Mouse (Mus musculus) frontal cortex, postnatal 36 days (tissue): ENCODE data around the gene Gtf2h3.
A peak's percentile ranks its signal among the peaks of the same experiment; 100 is the strongest.

Experiments used
- DNase-seq, 2 experiments: peaks; one replicate each; pipeline ENCODE4 v3.0.0; 2022; ENCODE audit warnings: low spot score in 2 of 2

Gene Gtf2h3

DNA sequence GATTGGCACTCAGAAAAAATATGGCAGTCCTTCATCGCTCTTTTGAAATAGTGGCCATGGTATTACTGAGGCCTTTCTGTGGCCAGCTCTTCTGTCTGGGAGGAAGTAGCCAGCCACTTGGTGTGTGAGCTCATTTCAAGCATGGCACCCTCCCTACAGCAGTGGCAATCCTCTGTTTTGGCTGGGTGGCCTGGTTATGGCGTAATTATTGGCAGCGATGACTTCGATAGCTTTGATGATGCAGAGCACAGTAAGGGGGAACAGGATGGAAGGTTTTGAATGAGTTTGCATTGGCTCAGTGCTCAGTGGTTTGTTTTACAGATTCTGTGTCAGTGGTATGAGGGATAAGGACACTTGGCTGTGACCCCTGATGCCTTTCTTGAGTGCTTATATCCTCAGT is 57.8 kb downstream of the Gtf2h3 start:
- no peak for DNase-seq

DNA sequence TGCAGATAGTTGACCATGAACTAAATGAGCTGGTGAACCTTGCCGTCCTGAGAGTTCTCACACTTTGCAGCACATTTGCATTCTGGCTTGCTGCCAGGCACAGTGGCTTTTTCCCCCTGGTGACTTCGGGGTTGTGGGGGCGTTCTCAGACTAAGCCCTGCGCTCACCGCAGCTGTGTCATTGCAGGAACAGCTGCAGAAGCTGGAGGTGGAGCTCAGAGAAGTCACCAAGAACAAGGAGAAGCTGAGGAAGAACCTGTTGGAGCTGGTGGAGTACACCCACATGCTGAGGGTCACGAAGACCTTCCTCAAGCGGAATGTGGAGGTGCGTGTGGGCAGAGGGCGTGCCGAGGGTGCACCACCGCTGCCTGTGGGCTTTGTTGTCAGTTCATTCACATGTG is 58.4 kb downstream of the Gtf2h3 start:
- DNase-seq = peak in 1 of 2 experiments; percentile 46

DNA sequence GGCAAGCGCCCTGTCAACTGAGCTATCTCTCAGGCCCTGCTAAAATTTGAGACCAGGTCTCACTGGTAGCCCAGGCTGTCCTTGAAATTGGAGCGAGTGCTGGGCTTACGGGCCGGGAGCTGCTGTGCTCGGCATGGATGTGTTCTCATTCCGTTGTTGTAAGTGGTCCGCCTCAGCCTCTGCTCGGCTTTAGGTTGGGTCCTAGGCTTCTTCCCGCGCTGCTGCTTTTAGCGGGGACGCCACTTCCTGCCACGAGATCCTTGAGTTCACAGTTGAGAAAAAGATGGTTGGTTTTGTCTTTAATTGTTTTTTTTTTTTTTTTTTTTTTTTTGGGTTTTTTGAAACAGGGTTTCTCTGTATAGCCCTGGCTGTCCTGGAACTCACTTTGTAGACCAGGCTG is 58.9 kb downstream of the Gtf2h3 start:
- no peak for DNase-seq
